Mouse (Mus musculus) brain, embryonic 18.5 days (tissue): ENCODE measurements around the gene Micu1.

ENCODE experiments used
- DNase-seq: peaks from one replicate; pipeline ENCODE4 v3.0.0-alpha.2; 2012; ENCODE audit warnings: low read depth, low spot score

Gene Micu1

DNA sequence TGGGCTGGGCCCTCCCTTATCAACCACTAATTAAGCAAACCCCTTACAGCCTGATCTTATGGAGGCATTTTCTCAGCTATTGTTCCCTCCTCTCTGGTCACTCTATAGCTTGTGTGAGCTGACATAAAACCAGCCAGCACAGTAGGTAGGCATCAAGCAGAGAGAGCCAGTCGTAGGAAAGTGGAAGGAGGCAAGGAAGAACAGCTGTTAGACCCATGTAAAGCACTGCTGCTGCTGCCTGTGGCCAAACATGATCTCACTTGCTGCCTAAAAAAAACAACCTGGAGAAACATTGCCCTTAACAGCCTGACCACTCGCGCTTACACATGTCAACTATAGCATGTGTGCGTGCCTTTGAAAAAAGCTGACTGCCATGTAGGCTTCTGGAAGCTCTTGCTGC lies 19.3 kb downstream of the Micu1 start:
- DNase-seq: no peak

GRCm38 (mm10) chr10:59724634-59725033 lies 22.4 kb downstream of the Micu1 start:
- no peak for DNase-seq

DNA sequence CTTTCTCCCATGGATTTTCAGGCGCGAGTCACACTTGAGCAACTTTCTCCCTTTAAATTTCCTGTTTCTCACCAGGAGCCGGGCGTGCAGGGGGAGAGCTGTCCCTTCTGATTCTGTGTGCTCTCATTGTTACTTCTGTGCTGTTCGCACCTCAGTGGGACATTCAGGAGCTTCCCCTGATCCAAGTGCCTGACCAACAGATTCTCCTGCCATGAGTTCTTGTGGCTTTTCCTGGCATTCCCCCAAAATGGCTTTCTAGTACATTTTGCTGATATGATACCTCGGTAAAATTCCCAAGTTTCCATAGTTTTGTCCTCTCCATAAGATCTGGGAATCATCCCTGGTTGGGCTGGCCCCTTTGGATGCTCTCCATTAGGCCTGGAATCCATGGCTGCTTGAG lies 25.0 kb downstream of the Micu1 start:
- DNase-seq: no peak

- no peak for DNase-seq
Measured at GRCm38 (mm10) chr10:59729261-59729660, 27.0 kb downstream of the Micu1 start.

GRCm38 (mm10) chr10:59729842-59730241 lies 27.6 kb downstream of the Micu1 start:
- no peak for DNase-seq

- DNase-seq: no peak
Measured at GRCm38 (mm10) chr10:59736027-59736598, 33.8 kb downstream of the Micu1 start.

DNA sequence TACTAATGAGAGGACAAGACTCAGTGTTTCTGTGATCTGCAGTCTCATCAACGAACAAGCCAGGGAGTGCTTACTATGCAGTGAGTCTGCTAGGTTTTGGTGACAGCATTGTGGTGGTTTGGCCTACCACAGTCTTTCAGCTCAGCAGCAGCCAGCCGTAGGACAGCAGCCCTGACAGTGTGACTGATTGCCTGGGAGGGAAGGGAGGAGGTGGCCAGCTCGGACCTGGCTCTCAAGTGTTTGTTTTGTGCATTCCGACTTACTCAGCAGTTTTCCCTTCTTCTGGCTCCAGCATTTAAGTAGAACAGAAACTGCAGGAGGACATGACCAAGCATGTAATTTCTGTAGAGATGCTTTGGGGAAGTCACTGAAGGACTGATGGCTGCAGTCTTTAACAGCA lies 39.2 kb downstream of the Micu1 start:
- no peak for DNase-seq

- no peak for DNase-seq
Measured at GRCm38 (mm10) chr10:59743397-59743796, 41.1 kb downstream of the Micu1 start.

DNA sequence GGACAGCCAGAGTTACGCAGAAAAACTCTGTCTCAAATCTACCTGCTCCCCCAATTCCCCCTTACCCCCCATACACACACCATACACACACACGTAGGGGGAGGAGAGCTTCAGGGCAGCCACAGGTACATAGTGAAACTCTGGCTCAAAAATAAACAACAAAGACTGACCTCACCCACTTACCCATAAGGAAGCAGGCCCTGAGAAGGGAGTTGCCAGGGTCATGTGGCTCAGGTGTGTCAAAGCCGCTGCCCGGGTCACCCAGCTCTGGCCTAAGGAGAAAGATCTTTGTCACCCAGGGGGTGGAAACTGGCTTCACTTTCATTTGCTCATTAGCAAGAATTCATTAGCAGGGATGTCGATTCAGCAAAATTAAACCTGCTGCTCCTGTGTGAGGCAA lies 41.7 kb downstream of the Micu1 start:
- DNase-seq: no peak

DNA sequence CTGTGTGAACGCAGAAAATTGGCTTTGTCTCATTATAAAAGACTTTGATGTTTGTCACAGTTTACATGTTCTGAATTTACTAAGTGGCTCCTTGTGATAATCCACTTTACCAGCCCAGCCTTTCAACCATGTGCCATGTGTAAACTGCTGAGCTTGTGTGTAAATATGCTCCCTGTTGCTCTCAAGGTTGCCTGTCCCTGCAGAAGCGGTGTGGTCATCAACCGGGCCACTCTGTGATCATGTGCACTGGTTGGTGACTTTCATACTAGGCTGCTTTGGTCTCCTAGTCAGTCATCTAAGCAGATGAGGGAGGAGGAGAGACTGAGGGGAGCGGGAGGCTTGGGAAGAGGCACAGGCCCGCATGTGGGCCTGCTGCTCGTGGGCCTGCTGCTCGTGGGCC lies 45.1 kb downstream of the Micu1 start:
- DNase-seq: no peak

DNA sequence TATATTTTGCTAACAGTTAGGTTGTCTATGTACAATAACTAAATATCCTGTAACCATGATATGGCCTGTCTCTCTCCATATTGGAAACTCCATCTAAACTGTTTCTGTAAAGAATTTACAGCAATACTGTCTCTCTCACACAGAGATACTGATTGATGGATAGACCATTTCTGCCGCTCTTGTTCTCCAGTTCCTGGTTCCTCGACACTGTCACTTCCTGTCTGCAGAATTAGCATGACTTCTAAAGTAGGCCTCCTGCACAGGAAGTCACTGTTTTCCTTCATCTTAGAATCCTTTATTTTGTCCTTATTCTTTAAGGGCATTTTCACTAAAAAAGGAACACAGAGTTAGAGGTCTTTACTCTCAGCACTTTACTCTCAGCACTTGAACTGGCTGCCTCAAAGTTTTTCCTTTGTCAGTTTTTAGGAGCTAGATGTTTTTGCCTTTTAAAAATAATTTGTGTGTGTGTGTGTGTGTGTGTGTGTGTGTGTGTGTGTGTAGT lies 46.5 kb downstream of the Micu1 start:
- DNase-seq: no peak

- no peak for DNase-seq
Measured at GRCm38 (mm10) chr10:59753538-59754069, 51.3 kb downstream of the Micu1 start.

GRCm38 (mm10) chr10:59754104-59754503 lies 51.8 kb downstream of the Micu1 start:
- no peak for DNase-seq

- no peak for DNase-seq
Measured at GRCm38 (mm10) chr10:59754901-59755300, 52.6 kb downstream of the Micu1 start.

- no peak for DNase-seq
Measured at GRCm38 (mm10) chr10:59755681-59756080, 53.4 kb downstream of the Micu1 start.

DNA sequence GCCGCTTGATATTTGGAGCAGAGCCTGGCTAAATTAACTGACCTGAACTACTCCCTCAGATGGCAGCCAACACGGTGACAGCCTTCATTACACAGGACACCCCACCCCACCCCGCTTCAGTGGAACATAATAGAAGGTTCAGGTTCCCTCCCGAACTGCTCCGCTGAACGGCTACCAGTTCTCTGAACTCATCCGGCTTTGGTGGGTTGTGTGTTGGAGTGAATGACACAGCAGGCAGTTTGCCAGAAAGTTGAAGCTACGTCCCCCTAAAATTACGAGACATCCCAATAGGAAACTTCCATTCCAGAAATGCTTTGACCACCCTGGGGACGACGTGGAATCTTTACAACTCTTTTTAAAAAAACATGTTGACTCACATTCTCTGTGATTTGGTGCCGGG lies 53.8 kb downstream of the Micu1 start:
- no peak for DNase-seq

DNA sequence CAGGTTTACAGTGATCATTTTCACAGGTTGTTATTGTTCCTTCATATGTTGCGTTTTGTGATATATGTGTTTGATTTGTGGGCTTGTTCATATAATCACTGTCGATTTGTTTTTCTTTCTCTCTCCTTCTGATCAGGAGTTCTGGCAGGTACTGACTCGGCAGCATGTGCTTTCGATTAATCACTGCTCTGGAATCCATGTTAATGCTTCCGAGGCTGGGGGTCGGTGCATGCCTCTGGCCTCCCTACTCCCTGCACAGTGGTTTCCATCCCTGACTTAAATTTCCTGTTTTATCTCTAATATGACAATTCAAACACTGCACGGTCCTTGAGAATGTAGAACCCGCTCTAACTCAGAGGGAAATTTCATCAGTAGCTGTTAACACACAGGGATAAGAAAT lies 54.3 kb downstream of the Micu1 start:
- DNase-seq: no peak

- DNase-seq: no peak
Measured at GRCm38 (mm10) chr10:59764781-59765180, 62.5 kb downstream of the Micu1 start.

- DNase-seq: no peak
Measured at GRCm38 (mm10) chr10:59768369-59769079, 66.2 kb downstream of the Micu1 start.

GRCm38 (mm10) chr10:59771375-59772048 lies 69.2 kb downstream of the Micu1 start:
- DNase-seq: no peak

DNA sequence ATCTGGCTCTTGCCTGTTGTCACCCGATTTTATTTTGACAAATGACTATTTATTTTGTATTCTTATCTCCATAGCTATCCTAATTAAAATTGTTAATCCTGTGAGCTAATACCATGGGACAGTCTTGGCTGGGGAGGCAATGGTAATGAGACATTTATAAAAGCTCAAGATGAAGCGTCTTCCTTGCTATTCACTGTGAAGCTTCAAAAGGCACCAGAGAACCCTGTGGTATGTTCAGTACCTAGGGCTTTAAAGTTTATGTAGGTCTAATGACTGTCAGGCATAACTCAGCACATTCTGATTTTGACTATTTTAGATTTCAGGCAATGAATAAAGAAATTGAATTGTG lies 69.7 kb downstream of the Micu1 start:
- no peak for DNase-seq

GRCm38 (mm10) chr10:59773441-59774140 lies 71.3 kb downstream of the Micu1 start:
- DNase-seq: no peak
